Mouse (Mus musculus) urinary bladder, postnatal 25 days (tissue): Measurements from ENCODE around the gene Ctnnd2.

ENCODE experiments used
- DNase-seq: peaks from one replicate; pipeline ENCODE4 v3.0.0; 2022; ENCODE audit warnings: low spot score

The Ctnnd2 gene

DNA sequence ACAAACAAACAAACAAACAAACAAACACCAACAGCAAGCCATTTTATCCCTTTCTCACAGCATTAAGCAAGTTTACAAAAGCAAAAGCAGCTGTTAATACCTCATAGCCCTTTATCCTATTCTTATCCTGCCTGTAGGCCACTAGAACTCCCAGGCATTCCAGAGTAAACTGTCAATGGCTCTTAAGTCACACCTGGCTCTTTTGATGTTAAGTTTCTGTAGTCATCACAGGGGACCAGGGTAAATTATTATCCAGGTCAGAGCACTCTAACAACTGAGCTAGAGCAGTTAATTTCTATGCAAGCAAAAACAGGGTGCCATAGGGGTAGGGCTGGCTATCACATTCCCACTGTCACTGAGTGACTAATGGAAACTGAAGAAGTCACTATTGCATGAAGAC lies 214.1 kb downstream of the Ctnnd2 start:
- no peak for DNase-seq

DNA sequence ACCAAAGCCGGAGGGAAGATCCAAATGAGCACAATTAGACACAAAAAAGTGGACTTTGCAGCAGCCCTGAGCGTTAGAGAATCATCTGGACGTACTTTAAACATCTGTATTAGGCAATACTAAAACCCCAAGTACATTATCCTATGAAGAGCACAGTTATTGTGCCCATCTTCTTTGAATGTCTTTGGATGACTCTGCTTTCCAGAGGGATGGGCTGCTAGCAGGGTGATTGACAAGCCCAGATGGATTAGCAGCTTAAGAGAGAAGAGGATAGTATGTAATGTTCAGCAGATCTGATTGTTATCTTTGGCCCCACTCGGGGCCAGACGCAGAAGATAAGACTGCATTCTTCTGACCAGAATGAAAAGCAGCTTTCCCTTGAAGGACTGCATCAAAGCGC lies 214.9 kb downstream of the Ctnnd2 start:
- no peak for DNase-seq

DNA sequence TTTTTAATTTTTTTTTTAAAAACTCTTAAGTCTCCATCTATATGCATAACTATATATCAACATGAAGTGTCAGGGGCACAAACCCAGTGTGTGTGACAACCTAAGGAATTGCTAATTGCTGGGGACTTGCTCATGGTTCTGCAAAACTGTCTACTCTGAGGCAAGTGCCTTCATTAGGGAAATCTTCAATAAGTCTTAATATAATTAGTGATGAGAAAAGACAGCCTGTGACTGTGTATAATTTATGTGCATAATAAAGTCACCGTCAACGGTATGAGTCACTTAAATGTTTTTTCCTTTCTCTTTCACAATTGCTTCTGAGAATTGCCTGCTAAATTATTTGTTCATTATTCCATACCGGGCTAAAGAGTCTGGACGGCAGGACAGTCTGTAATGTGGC lies 228.7 kb downstream of the Ctnnd2 start:
- no peak for DNase-seq

DNA sequence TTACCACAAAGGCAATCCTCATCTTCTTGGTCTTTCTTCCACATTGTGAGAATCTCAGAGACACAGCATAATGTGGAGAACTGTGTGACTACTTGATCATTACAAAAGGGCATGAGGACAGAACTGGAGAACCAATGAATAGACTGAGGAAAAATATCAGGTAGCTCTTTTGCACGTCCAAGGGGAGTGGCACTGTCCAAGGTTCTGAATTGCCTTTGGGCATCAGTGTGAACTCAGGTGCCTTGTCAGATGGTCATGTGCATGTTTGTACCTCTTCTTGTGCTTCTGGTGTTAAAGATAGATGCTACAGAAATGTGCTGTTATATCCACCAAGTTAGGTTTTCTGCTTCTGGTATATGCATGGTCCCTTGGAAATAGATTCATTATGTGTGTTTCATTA lies 233.9 kb downstream of the Ctnnd2 start:
- no peak for DNase-seq

DNA sequence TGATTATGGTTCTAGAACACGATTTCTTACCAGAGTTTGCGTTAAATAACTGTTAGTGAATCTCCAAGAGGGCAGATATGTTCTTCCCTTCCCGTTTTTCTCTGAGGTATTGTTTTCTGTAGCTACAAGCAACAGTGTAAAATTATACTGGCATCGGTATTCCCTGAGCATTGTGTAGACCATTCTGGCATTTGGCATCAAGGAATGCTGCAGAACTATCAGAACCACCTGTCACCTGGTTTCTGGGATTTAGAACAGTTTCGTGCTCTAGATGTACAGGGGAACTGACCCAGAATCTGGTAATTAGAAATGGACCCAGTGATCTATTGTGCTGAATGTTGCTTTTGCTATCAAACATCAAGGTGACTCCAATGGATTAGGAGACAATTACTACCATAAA lies 250.8 kb downstream of the Ctnnd2 start:
- no peak for DNase-seq

DNA sequence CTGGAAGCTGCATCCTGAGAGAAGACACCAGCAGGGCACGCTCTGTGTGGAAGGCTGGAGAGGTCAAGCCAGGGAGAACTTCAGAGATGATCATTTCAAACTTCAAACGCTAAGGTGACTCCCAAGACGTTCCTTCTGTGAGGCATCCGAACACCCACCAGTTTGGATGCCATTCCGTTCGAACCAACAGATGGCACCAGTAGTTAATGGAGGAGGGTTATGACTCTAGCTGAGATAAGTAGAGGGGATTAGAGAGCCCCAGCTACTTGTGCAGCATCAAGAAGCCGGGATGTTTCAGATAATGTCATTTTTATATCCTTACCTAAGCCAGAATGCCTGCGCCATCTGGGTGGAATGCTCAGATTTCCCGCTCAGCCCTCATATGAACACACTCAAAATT lies 251.9 kb downstream of the Ctnnd2 start:
- DNase-seq = no peak

DNA sequence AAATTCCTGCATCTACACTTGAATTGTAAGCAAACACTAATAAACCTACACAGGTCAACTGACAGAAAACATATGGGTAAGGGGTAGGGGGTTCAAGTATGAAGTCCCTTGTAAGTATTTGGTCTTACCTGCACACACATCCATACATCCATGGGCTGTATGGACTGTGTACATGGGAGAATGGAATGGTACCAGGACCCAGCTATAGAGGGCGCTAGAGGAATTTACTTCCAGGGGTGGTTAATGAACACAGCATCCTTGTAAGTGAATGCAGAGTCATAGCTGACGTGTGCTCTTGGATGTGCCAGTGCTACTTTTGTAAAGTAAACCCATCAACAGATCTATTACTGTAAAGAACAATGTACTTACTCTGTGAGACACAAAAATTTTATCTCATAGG lies 254.9 kb downstream of the Ctnnd2 start:
- DNase-seq = no peak

DNA sequence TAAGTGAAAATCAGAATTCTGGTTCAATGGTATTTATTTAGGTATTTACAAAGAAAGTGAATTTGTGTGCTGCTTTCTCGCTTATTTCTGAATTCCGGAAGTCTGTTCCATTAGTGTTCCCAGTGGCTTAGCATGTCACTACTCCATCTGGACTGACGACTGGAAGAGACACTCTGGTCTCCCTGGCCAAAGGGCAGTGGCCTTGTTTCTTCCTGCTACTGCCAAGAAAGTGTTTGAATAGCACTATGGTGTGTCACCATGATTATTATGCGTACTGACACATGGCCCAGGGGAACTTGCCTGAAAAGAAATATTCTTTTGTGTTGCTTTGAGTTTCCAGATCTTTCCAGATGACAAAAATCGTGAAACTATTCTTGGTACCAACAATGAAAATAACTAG lies 266.7 kb downstream of the Ctnnd2 start:
- DNase-seq = no peak

DNA sequence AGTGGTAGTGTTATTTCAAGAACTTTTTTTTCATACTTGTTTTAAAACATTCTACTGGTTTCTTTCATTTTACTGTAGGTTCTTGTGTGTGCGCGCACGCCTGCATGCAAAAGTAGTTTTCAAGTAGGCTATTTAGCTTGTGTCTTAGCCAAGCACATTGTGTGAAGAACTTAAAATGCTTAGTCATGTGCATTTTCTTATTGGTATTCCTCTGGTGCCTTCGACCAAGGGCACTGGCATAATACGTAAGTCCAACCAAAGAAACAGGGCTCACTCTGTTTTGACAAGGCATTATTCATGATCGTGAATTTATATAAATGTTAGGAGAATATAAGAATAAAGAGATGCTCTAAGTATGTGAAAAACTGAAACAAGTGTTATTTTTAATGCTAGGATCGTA lies 278.4 kb downstream of the Ctnnd2 start:
- DNase-seq = no peak

DNA sequence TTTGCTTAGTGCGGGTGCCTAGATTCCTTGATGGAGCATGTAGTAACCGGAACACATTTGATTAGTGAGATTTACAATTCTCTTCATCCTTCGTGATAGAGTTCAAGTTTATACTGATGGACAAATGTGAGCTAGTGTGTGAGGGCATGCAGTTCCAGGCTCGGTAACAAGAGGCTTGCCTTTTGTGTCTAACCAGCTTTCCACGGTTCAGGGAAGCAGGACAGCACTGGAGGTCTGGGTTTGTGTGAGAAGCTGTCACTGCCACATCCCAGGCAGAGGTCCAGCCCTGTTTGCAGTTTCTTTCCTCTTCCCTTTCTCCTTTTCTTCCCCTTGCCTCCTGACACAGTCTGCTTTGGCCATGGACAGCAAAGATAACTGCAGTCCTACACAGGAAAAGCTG lies 279.5 kb downstream of the Ctnnd2 start:
- DNase-seq = no peak

DNA sequence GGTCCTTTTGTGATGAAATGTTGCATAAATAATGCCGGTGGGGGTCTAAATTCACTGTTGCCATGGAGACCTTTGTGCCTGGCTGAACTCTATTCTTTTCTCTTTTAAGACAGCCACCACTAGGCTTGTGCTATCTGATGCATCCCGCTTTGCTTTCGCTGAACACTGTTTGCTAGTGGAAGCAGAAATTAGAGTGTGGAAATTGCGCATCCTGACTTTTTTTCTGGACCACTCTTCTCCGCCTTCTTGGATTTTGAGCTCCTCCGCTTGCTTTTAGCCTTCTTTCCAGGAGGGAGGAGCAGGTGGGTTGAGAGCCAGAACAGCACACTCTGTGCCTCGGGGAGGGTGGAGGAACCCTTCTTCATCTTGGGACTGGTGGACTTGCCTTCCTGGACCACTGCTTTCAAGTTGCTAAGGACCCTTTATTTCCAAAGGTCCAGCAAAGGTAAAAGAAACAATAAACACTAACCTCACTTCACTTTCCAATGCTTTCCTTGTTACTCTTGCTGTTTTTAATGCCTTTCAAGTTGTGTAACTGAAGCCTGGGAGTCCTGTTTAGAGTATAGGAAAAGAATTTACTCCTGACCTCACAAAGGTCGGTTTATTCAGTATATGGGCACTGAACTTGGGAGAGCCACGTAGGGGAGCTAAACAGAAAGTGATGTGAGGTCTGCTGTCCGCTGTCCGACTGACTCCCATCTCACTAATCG lies 285.3 kb downstream of the Ctnnd2 start:
- DNase-seq = no peak

DNA sequence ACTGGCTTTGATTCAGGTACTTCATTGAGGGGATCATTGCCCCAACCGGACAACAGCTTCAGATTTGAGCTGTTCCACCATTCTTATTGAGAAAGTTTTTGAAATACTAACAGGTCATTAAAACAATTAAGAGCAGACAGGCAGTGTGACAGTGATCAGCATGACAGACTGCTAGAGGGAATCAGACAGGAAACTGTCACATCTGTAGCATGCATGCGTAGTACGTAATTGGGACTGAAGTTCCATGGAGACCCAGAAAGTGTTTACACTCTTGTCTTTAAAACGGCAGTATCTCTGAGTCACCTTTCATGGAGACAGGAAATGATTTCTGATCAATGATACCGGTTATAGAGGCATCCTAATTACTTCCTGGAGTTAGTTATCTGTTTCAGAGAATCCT lies 286.3 kb downstream of the Ctnnd2 start:
- no peak for DNase-seq

DNA sequence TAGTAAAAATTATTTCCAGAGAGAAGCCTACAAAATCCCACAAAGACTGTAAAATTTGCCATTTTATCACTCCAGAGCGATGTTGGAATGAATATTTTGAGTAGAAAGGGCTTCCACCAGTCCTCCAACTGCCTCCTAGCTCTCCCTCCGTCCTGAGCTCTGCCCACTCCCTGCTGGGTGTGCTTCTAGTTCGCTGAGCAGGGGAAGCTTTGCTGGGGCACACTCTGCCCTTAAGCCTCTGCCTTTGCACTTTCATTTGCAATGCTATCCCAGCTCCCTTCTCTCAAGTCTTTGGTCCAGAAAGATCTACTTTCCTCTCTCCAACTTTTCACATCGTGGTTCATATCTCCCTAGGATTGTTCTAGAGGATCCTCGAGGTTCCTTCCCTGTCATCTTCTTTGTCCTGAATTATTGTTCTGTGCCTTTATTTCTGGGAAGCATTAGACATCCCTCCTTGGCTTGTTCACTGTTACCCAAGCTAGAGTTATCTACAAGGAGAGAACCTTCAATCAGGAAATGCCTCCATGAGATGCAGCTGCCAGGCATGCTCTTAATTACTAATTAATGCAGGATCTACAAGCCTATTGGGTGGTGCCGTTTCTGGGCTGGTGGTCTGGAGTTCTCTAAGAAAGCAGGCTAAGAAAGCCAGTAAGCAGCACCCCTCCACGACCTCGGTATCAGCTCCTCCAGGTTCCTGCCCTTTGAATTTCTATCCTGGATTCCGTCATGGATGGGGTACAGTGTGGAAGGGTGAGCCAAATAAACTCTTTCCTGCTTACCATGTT lies 288.1 kb downstream of the Ctnnd2 start:
- no peak for DNase-seq

DNA sequence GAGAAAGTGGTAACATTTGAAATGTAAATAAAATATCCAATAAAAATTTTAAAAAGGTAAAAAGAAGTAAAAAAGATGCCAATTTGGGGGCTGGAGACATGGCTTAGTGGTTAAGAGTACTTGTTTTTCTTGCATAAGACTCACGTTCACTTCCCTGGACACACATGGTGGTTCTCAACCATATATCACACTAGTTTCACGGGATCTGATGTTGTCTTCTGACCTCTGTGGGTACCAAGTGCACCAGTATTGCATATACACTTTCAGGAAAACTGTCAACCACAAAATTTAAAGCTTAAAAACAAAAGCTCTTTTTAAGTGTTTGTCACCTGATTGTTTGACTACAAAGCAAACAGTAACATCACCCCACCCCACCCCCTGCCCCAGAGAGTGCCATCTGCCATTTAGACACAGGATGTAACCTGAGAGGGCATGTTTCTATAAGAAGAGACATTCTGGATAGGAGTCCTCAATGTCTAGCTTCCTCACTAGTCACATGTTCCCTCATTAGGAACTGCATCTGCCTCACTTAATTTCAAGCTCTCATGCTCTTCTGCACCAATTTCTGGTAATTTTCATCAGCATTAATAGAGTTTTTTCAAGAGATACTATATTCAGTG lies 290.5 kb downstream of the Ctnnd2 start:
- DNase-seq = no peak

DNA sequence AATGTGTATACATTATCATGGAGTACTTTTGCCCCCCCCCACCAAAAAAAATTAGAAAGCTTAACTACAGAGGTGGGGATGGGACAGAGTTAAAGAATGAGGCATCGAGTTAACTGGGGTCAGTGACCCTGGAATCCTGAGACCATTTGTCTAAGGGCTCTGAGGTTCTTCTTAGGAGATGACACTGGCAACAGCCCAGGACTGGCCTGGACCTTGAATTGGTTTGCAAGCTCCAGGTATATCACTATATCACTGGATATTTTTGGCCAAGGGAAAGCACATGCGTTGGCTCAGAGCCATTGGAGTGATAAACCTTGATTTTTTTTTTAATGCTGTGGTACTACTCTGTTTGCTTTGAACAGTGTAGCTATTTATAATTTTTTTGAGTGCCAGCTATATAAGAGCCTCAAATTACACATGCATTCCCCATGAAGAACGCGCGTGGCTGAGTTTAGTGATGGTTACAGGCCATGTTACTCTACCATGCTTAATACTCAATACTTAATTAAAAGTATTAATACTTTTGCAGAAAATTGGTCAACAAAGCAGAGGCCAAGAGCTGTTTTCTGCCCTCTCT lies 291.2 kb downstream of the Ctnnd2 start:
- no peak for DNase-seq

DNA sequence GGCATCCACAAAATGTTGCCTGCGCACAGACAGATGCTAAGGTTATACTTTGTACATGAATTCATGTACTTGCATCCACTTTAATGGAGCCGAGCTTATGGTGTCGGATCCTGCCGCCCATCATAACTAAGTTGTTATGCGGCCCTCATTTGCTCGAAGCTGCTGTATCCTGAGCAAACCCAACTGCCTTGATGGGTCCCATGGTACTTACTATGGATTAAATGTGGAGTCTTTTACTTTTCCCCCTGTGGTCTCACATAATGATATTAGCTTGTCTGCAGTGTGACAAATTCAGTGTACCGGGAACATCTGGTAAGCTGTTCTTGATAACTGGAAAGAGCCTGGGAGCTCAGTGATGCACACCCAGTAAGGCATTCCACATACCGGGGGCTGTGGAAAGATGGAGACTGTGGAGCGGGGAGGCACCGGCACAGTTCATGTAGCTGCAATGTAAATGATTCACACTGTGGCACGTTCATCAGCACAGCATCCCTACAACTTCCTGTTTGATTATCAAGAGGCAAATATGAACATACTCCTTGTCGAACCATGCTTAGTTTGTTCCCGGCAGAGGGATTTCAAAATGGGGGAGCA lies 294.7 kb downstream of the Ctnnd2 start:
- no peak for DNase-seq

DNA sequence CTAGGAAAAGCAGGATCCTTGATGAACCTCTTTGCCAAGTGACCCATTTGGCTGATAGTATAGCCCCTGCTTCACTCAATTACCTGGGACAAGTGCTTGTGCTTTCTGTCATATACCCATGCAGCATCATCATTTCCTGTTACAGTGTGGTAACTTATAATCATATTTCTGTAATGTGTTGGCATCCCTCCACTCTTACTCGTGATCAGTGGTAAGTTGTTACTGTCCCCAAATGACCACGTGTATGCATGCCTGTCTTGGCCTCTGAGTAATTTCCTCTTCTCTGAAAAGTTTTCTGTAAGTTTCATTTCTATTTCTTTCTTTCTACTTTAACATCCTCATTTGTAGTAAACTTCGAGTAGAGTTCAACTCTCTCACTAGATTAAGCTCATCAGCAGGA lies 296.4 kb downstream of the Ctnnd2 start:
- DNase-seq = no peak

DNA sequence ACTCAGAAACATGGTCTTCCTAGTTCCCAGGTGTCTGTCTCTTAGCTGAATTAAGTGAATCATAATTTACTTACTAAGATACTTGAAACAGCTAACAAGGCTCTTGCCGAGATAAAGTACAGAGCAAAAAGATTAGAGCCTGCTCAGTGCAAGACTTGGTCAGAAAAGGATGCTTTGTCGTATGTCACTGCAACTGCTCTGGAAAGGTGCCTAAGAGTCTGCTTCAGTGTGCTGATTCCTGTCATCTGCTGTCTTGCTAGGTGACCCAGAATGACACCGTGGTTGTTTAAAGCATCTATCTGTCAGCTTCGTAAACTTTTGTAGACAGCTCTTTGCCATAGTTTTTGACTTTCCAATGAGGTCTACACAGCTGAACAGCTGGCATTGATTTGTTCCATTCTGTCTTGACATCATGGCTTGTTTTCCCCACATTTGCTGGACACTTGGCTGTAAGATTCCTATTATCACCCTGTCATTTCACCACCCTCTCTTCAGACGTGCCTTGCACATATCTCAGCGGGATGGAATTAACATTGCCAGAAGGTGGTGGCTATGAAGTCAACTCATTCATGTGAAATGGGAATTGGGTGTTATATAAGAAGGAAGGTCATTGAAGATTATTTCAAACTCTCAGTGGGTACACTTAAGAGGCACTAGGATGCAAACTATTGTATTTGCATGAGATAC lies 299.0 kb downstream of the Ctnnd2 start:
- no peak for DNase-seq

DNA sequence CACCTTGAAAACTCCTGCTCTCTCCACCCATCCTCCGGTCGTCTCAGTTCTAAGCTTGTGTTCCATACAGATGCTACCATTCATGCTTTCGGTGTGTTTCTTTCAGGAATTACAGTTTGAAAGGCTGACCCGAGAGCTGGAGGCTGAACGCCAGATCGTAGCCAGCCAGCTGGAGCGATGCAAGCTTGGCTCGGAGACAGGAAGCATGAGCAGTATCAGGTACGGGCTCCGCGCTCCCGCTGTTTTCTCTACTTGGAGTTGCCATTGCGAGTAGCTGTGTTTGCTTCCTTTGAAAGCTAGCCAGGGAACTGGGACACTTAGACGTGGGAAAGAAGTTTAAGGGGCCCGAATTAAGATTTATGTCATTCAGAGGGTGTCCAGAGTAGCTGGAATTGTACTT lies 308.3 kb downstream of the Ctnnd2 start:
- DNase-seq = no peak

DNA sequence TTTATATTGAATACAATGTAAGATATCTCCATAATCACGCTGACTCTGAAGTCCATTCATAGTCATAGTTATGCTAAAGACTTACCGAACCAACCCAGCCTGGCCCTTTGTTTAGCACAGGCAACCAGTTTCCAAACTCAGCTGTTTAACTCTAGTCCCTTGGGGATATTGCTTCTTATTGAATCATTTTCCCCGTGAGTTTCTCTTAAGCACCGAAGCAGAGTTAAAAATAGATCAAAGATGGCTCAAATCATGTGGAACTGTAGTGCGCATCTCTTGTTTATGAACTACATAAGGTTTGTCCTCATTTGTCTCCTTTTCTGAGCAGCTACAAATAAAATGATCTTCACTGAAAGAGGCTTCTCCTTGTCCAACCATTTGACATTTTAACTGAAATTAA lies 334.1 kb downstream of the Ctnnd2 start:
- DNase-seq = no peak

DNA sequence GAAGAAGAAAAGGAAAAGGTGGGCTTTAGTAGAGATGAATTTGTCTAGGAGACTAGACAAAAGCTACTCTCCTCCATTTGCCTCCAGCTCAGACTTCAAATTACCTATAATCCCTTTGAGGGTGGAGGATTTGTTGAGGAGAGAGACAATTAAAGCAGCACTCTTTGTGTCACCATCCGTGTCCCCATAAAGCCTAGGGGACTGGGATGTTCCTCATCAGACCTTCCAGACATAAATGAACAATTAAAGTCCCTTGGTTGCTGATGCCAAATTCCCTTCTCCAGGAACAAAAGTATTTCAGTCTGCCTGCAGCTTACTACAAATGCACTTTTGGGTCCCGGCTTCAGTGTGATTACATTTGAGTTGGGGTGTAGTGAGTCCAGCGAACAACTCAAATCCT lies 340.1 kb downstream of the Ctnnd2 start:
- no peak for DNase-seq

DNA sequence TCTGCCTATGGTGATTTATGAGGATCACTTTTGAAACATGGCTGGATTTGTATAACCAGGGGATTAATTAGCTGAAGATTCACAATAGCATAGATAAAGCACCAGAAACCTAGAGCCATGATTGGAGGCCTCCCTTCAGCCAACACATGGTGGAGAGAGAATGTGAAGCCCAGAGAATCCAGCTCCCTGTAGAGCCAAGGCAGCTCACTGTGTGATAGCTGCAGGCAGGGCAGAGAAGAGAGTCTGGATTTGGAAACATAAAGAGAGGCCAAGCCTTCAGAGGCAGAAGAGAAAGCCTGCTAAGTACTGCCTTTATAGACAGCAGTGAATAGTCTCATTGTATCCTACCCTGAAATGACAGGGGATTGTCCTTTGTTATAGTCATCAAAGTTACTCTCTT lies 340.7 kb downstream of the Ctnnd2 start:
- DNase-seq = no peak
